Mouse (Mus musculus) mature B cell (primary cell): ENCODE measurements at regions not wholly inside any gene's neighbourhood (a gene's known extent, or its start where the extent isn't known, plus 50 kb on each side); places are given as distances from the start of the nearest gene placed in this dataset.
"Not testable (repeated sequence)": the region's sequence is repeated elsewhere in the genome, so short reads cannot be mapped to it uniquely, and the experiment has no call there.

Experiments
- in situ Hi-C: fragments of 300-500 bp; cut with MboI; formaldehyde crosslinking; loops from 2 replicates; pipeline ENCODE4 v1.14.3; 2019

DNA sequence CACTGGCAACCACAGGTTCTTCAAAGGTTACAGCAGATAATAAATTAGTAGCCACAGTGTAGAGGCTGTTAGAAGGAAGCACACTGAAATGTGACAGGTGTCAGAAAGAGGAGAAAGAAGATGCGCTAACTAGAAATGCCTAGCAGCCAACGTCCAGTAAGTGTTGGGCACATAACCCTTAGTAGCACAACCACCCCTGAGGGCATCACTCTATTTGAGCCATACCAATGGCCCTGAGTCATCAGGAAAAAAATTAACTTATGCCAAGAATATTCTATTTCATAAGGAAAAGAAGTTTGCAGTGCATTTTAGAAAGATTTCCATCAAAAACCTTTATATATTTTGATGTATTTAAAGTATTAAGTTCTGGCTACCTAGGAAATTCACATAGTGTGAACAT, 771.5 kb downstream of the Ets1 start:
- in situ Hi-C loops: no loop called here

- in situ Hi-C loops: no loop called here
These were observed 787.8 kb downstream of the Ets1 start for GRCm38 (mm10) chr9:33423781-33424180.

- in situ Hi-C loops: no loop called here
These were observed 800.4 kb downstream of the Ets1 start for GRCm38 (mm10) chr9:33436459-33436858.

DNA sequence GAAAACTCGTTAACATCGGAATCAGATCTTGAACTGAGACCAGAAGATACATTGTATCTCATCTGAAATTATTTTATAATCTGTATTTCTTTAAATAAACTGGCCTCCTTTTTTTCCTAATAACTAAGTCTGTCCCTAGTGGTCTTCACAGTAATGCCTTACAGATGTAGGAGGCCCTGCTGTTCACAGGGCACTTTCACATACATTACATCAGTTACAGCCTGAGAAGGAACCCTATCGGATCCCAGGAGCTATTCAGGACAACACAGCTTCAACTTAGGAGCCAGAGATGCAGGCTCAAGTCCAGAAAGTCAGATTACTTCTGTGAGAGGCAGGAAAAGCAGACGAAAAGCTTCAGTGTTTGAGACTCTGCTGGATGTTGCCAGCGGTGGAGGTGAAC, 806.2 kb downstream of the Ets1 start:
- in situ Hi-C loops: no loop called here

DNA sequence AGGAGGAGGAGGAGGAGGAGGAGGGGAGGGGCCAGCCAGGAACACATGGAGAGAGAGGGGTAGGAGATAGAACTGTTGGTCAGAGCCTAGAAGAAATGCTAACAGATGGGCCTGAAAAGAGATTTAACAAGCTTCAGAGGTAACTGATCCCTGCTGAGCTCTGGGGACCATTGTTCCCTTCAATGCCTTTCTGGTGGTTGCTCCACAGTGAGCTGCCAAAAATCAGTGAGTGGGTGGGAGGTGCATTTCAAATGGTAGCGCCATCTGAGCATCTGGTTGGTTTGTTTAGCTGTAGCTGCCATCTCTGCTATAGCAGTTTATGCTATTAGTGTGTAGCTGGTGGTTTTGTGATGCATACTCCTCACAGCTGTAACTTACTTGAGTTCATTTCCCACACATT, 809.9 kb downstream of the Ets1 start:
- in situ Hi-C loops: no loop called here

- in situ Hi-C loops: no loop called here
These were observed 839.1 kb downstream of the Ets1 start for GRCm38 (mm10) chr9:33475106-33475505.

DNA sequence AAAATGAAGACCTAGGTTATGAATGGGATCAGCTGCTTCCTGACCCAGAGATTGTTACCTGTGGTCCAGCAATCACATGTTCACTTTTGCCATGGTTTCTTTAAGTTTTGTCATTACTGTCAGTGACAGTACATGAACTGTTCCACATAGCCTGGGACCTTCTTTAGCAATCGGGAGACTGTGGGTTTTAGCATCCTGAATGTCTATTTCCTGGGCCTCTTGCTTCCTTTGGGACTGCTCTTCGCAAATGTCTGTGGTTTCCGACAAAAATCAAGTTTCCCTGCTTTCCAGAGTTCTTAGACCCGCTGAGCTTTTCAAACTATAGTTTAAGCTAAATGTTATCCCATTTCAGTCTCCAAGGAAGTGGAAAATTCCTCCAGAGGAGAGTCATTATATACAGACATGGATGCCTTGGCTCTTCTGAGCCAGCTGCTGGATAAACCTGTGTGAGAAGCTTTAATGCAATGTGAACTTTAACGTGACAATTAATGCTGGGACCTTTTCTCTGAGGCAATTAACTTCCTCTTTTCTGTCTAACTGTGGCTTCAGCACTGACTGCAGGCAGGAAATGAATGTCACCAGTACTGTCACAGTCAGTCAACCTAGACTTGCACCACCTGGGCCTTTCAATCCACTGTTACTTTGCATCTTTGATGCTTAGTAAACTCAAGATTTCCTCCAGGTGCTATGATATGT, 847.0 kb downstream of the Ets1 start:
- in situ Hi-C loops: no loop called here

- in situ Hi-C loops: no loop called here
These were observed 847.5 kb downstream of the Ets1 start for GRCm38 (mm10) chr9:33483541-33483846.

DNA sequence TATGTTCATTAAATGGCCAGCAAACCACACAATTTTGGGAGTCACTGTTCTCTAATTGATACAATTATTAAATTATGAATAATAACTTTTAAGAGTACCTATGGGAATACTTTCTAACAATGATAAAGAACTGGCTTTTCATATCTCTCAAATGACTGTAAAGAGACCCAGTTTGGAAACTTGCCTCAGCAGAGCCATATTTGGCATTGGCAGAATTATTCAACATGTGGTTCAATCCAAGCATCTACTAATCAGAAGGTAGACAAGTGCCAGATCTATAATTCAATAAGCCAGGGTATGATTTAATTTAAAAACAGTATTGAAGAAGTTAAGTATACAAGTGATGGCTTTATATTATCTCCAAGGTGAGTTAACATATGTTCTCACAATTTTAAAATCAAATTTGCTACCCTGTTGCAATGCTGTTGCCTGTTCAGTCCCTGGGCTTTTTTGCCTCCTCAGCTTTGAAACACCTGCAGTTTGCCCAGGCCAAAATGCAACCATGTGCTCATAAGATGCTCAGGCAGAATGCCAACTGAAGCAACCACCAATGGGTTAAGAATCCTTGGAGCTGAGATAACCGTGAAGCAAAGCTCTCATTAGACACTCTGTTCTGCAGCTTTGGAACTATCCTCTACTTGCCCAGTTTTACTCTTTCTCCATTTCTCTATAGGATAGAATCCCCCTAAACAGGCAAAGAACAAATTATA, 897.2 kb downstream of the Ets1 start:
- in situ Hi-C loops: no loop called here

DNA sequence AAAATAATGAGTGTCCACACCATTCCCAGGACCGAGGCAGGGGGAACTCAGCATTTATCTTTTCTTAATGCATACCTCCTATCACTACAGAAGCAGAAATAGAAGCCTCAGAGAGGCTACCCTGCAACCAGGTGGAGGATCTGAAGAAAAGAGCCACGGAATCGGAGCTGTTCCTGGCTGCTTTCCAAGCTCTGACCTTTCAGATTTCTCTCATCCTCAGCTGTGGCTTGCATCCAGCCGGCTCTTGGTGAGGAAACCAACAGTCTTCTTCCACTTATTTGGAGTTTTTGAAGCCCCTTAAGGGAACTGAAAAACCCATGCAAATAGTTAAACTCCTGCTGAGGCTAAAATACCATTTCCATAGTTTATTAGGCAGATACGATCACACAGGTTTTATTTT, 907.3 kb downstream of the Ets1 start:
- in situ Hi-C loops: no loop called here

GRCm38 (mm10) chr9:33546126-33546737, 910.2 kb downstream of the Ets1 start:
- in situ Hi-C loops: no loop called here

- in situ Hi-C loops: no loop called here
These were observed 913.4 kb downstream of the Ets1 start for GRCm38 (mm10) chr9:33549395-33549794.

DNA sequence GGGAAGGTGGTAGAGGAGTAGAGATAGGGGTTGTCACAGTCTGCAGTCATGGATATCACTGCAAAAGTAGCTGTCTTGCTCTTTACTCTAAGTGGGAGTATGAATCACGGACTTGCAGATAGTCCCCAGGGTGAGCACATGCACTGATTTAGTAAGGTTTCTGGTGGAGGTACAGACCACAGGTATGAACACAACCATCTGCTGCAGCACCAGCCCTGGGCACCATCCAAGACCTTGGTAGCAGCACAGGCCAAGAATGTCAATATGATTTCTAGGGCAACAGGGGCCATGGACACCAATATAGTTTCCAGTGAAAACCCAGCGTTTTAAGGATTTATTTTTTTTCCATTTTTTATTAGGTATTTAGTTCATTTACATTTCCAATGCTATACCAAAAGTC, 913.7 kb upstream of the Kirrel3 start:
- in situ Hi-C loops: no loop called here

- in situ Hi-C loops: no loop called here
These were observed 874.2 kb upstream of the Kirrel3 start for GRCm38 (mm10) chr9:33611511-33611910.

GRCm38 (mm10) chr9:33624378-33624777, 861.3 kb upstream of the Kirrel3 start:
- in situ Hi-C loops: no loop called here

GRCm38 (mm10) chr9:33629731-33630473, 855.8 kb upstream of the Kirrel3 start:
- in situ Hi-C loops: no loop called here

GRCm38 (mm10) chr9:33662978-33663377, 822.7 kb upstream of the Kirrel3 start:
- in situ Hi-C loops: no loop called here

DNA sequence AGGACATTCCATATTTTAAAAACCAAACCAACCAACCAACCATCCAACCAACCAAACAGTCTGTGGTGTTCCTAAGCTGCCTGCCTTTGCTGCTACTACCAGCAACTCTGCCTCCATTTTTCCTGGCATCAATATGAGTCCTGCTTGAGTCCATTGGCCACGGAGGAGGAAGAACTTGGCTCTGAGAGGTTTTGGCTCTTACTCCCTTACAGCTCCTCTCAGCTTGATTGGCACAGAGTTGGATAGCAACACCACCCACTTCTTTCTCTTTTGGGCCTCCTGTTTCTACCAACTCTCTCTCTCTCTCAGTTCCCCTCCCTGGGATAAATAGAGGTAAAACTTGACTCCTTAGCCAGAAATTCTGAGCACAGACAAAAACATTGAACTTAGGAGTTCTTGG, 804.6 kb upstream of the Kirrel3 start:
- in situ Hi-C loops: no loop called here

GRCm38 (mm10) chr9:33691731-33692130, 794.0 kb upstream of the Kirrel3 start:
- in situ Hi-C loops: no loop called here

DNA sequence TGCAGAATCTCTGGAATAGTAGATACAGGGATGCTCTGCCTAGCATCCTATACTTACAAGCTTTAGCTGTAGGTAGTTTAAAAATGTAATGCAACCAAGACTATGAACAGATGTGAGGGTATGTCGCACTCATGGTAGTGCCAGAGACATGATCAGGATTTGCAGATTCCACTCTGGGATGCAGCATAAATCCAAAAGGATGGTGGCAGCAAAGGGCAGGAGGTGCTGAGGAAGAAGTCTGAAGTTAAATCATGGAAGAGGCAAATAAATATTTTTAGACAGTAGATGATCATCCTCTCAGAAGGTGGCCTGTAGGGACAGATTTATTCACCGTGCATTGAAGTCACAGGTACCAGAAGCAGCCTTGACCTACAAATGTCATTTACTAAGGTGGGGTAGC, 768.1 kb upstream of the Kirrel3 start:
- in situ Hi-C loops: no loop called here

- in situ Hi-C loops: no loop called here
These were observed 760.9 kb upstream of the Kirrel3 start for GRCm38 (mm10) chr9:33724811-33725210.

DNA sequence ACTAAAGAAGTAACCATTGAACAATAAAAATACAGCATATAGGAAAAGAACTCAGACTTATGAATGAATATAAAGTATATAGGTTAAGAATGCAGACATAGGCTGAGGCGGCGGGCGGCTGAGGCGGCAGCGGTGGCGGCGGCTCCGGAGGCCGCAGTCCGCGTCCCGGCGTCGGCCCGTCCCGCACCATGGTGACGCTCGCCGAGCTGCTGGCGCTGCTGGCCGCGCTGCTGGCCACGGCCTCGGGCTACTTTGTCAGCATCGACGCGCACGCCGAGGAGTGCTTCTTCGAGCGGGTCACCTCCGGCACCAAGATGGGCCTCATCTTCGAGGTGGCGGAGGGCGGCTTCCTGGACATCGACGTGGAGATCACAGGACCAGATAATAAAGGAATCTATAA, 757.6 kb upstream of the Kirrel3 start:
- in situ Hi-C loops: not testable (repeated sequence)

DNA sequence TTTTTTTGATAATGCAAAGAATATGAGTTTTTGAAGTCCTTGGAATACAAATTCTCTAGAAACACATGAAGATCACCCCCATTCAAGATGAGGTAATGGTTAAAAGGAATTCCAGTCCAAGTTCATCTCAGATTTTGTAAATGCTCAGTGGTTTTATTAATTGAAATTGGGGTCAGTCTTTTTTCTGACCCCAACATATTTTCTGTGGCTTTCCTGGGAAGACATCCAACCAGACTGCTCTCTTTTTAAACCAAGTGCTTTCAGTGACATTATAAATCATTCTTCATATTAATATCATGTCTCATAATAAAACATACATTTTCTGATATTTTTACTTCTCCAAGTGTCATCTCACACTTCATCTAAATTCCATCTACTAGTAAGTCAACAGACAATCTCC, 725.0 kb upstream of the Kirrel3 start:
- in situ Hi-C loops: no loop called here
